Mouse (Mus musculus) hindbrain, postnatal 0 days (tissue): ENCODE measurements around the gene Cd37. TPM values are rescaled to one million over a fixed set of nuclear protein-coding genes. Genes with fewer than 3 reads are reported as not detected.

ENCODE experiments used
- ATAC-seq: fragments of 200-750 bp; cut with Nextera tagmentation; 2 replicates; pipeline ENCODE4 v1.8.0; 2017; ENCODE audit warnings: mild to moderate bottlenecking, moderate TSS enrichment, moderate library complexity
- DNase-seq: peaks from one replicate; pipeline ENCODE4 v3.0.0-alpha.2; 2015; ENCODE audit warnings: low spot score
- H3K27ac ChIP-seq: fragments of 300-500 bp; sonication (generic); 2 replicates; pipeline ENCODE4 v1.5.1; 2014; ENCODE audit warnings: mild to moderate bottlenecking
- H3K27me3 ChIP-seq: fragments of 300-500 bp; sonication (generic); 2 replicates; pipeline ENCODE4 v1.6.1; 2014; ENCODE audit warnings: low read length, mixed read lengths; ENCODE audit not compliant: insufficient read depth
- H3K36me3 ChIP-seq: fragments of 300-500 bp; sonication (generic); 2 replicates; pipeline ENCODE4 v1.6.1; 2014; ENCODE audit warnings: low read length, mixed read lengths; ENCODE audit not compliant: insufficient read depth
- H3K4me1 ChIP-seq: fragments of 300-500 bp; sonication (generic); 2 replicates; pipeline ENCODE4 v1.6.1; 2014; ENCODE audit warnings: antibody characterized with exemption, low read length, mixed read lengths; ENCODE audit not compliant: insufficient read depth
- H3K4me2 ChIP-seq: fragments of 300-500 bp; sonication (generic); 2 replicates; pipeline ENCODE4 v1.6.1; 2014; ENCODE audit warnings: low read depth, mild to moderate bottlenecking, low read length, moderate library complexity, mixed read lengths
- H3K4me3 ChIP-seq: fragments of 300-500 bp; sonication (generic); 2 replicates; pipeline ENCODE4 v1.5.1; 2014; ENCODE audit warnings: low read length
- H3K9ac ChIP-seq: fragments of 300-500 bp; sonication (generic); replicated peaks from 2 replicates; pipeline ENCODE4 v1.6.1; 2014; ENCODE audit warnings: mild to moderate bottlenecking, low read length, moderate library complexity, mixed read lengths
- H3K9me3 ChIP-seq: fragments of 300-500 bp; sonication (generic); 2 replicates; pipeline ENCODE4 v1.6.1; 2016; ENCODE audit warnings: low read length, mixed read lengths
- CTCF ChIP-seq: IDR thresholded peaks from 2 replicates; pipeline ENCODE4 v1.5.1; 2016; ENCODE audit warnings: antibody characterized with exemption, control low read depth, low read depth
- WGBS: fragments of 180-500 bp; shearing (Covaris S2); extraction: QIAGEN DNeasy Blood & Tissue Kit; methylation state at CpG from one replicate; pipeline ENCODE4 v1.1.7; 2014; 5-methylcytosine and 5-hydroxymethylcytosine counted together
- polyA plus RNA-seq: library from polyadenylated mRNA; unstranded; fragments of >200 nt; fragmentation: Nextera tagmentation; extraction: Ambion mirVana; gene quantifications from 2 replicates; pipeline ENCODE4 v1.2.1, GENCODE M21; 2015
- total RNA-seq: library from RNA; depleted of rRNA; stranded (reverse); fragments of >200 nt; gene quantifications from 2 replicates; pipeline ENCODE4 v1.2.3, GENCODE M21; 2014

Gene Cd37
- total and polyA plus RNA-seq, 2 experiments from 2014 or later = 1.0 to 2.2 TPM

GRCm38 (mm10) chr7:45216442-45217183 is 22.3 kb downstream of the Cd37 start:
- Histone ChIP-seq H3K9me3 (no peaks in the 10 kb centered on the region), H3K36me3 (no peaks in the 10 kb centered on the region; the same call in 1 of the 2 replicates), H3K9ac (peak overlapping the region; percentile 66), H3K4me1 (peaks cover 14% of the 10 kb centered on the region; the same call in 1 of the 2 replicates), H3K27me3 (0 out of 2 replicates have a peak, but pooled peaks cover 5% of the 10 kb centered on the region), H3K4me2 (peak overlapping the region; percentile 71), H3K27ac (peak overlapping the region; percentile 81), H3K4me3 (peak overlapping the region; percentile 50)
- ATAC-seq (peak; percentile 84), DNase-seq (peak; percentile 87)
- TF ChIP-seq CTCF = no peak
- 2% methylated on average over 13 of the region's 13 CpGs for WGBS

DNA sequence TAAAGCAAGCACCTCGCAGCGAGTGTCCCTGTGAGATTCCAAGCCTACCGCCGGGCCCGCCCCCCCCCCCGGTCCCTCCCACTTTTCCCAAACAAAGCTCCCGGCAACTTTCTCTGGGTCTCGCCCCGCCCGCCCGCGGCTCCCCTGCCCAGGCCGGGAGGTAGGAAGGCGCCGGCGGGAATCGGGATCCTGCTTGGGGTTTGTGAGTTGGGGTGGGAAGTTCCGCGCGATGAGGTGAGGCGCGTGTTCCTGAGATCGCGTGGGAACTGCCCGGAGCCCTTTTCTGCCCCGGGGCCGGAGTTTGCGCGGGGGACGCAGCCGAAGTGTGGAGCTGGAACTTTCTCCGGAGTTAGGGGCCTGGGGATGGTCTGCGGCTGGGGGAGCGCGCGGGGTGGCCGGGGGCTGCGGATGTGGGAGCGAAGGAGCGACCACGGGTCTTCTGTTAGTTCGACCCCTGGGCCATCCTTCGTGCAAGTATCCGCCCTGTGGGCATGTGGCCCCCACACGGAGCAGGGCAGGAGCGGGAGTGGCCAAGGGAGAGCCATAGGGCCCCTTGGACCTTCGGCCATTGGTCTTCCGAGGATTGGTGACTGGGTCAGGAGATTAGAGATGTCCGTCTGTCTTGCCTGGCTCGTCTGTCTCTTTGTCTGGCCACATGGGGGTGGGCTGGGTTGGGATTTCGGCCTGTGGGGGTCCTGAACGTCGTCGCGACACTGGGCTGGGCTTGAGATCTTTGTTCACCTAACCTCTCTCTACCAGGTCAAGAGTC is 23.1 kb downstream of the Cd37 start, which contains the start of gene Tead2:
Gene Tead2 (plus strand): TSS at position 81 of the 769 bp plus-strand sequence.
- peak; percentile 48 for DNase-seq
- H3K27ac ChIP-seq = peak within 1 kb of the TSS; percentile 81
- H3K9me3 ChIP-seq = no peaks in the 10 kb centered on the region
- peak; percentile 60 for ATAC-seq
- no peaks in the 10 kb centered on the region; the same call in 1 of the 2 replicates for H3K36me3 ChIP-seq
- peaks cover 14% of the 10 kb centered on the region; the same call in 1 of the 2 replicates for H3K4me1 ChIP-seq
- WGBS = under 1% methylated on average over 54 of the region's 55 CpGs
- no peak for TF ChIP-seq CTCF
- peak within 1 kb of the TSS; percentile 66 for H3K9ac ChIP-seq
- H3K27me3 ChIP-seq = 0 out of 2 replicates have a peak, but pooled peaks cover 5% of the 10 kb centered on the region
- peak within 1 kb of the TSS; percentile 71 for H3K4me2 ChIP-seq
- peak within 1 kb of the TSS; percentile 50 for H3K4me3 ChIP-seq

GRCm38 (mm10) chr7:45213708-45214107 is 25.2 kb downstream of the Cd37 start:
- H3K4me2 ChIP-seq = no peak overlapping the region
- ATAC-seq = no peak
- 67% methylated on average over 5 of the region's 5 CpGs for WGBS

GRCm38 (mm10) chr7:45212356-45212755 is 26.6 kb downstream of the Cd37 start:
- H3K27me3 ChIP-seq = 0 out of 2 replicates have a peak, but pooled peaks cover 5% of the 10 kb centered on the region
- peaks cover 14% of the 10 kb centered on the region; the same call in 1 of the 2 replicates for H3K4me1 ChIP-seq
- H3K9ac ChIP-seq = no peak overlapping the region
- no peak overlapping the region for H3K4me3 ChIP-seq
- TF ChIP-seq CTCF = no peak
- DNase-seq = no peak
- H3K9me3 ChIP-seq = no peaks in the 10 kb centered on the region
- WGBS = 75% methylated on average over 7 of the region's 7 CpGs
- no peaks in the 10 kb centered on the region for H3K36me3 ChIP-seq
- no peak overlapping the region for H3K27ac ChIP-seq
- H3K4me2 ChIP-seq = no peak overlapping the region
- no peak for ATAC-seq

More at GRCm38 (mm10) chr7:45213708-45214107, 25.2 kb downstream of the Cd37 start:
- no peak overlapping the region for H3K4me3 ChIP-seq
- H3K27ac ChIP-seq = no peak overlapping the region
- H3K9ac ChIP-seq = no peak overlapping the region
- H3K9me3 ChIP-seq = no peaks in the 10 kb centered on the region
- H3K36me3 ChIP-seq = no peaks in the 10 kb centered on the region; the same call in 1 of the 2 replicates
- peaks cover 14% of the 10 kb centered on the region; the same call in 1 of the 2 replicates for H3K4me1 ChIP-seq
- DNase-seq = no peak
- no peak for TF ChIP-seq CTCF
- 0 out of 2 replicates have a peak, but pooled peaks cover 5% of the 10 kb centered on the region for H3K27me3 ChIP-seq

- no peak for ATAC-seq
- no peak within 1 kb of the TSS for H3K27ac ChIP-seq
- peak within 1 kb of the TSS; percentile 15 for H3K4me3 ChIP-seq
- 0 out of 2 replicates have a peak, but pooled peaks cover 5% of the 10 kb centered on the region for H3K27me3 ChIP-seq
- H3K9ac ChIP-seq = 0 out of 2 replicates have a peak within 1 kb of the TSS, but pooled peaks have one; percentile 9
- no peak for DNase-seq
- H3K36me3 ChIP-seq = no peaks in the 10 kb centered on the region
- H3K4me1 ChIP-seq = peaks cover 10% of the 10 kb centered on the region; the same call in 1 of the 2 replicates
- TF ChIP-seq CTCF = no peak
- peak within 1 kb of the TSS; percentile 35; the same call in 1 of the 2 replicates for H3K4me2 ChIP-seq
- H3K9me3 ChIP-seq = no peaks in the 10 kb centered on the region
- WGBS = 9% methylated on average over 17 of the region's 17 CpGs
These were observed 27.1 kb downstream of the Cd37 start, which contains the start of gene Dkkl1 for GRCm38 (mm10) chr7:45211851-45212251. Gene Dkkl1 (minus strand): TSS chr7:45212147.

DNA sequence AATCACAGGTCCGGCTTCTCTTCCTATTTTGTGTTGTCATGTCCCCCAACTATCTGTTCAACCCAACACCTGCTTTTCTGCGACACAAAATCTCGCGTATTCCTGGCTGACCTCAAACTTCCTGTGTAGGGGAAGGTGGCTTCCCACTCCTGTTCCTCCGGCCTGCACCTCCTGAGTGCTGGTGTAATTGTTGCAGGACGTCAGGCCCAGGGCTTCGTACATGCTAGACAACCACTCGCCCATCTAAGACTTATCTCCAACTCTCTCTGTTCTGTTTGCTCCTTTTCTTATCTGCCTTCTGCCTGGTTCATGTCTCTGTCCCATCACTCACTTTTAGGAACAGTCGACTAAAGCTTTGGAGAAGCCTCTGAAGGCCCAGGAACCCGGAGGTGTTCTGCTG is 27.8 kb downstream of the Cd37 start:
- peak overlapping the region; percentile 35; the same call in 1 of the 2 replicates for H3K4me2 ChIP-seq
- DNase-seq = no peak
- H3K36me3 ChIP-seq = no peaks in the 10 kb centered on the region
- H3K9ac ChIP-seq = no peak overlapping the region
- H3K27ac ChIP-seq = no peak overlapping the region
- TF ChIP-seq CTCF = no peak
- peaks cover 6% of the 10 kb centered on the region; the same call in 1 of the 2 replicates for H3K4me1 ChIP-seq
- no peaks in the 10 kb centered on the region for H3K9me3 ChIP-seq
- no peak overlapping the region for H3K4me3 ChIP-seq
- 0 out of 2 replicates have a peak, but pooled peaks cover 5% of the 10 kb centered on the region for H3K27me3 ChIP-seq
- ATAC-seq = no peak
- WGBS = 77% methylated on average over 10 of the region's 10 CpGs
